Mouse (Mus musculus) testis, postnatal 14 days (tissue): Measurements from ENCODE around the gene Grk4.

ENCODE experiments used
- DNase-seq: peaks from one replicate; pipeline ENCODE4 v3.0.0; 2021; ENCODE audit warnings: low spot score

Grk4 gene

GRCm38 (mm10) chr5:34659686-34660590 is at the start of gene Grk4, which contains the start of gene Nop14:
Grk4 (plus strand) TSS chr5:34660379.
Nop14 (minus strand) TSS chr5:34660148.
- DNase-seq, result peak; percentile 99

DNA sequence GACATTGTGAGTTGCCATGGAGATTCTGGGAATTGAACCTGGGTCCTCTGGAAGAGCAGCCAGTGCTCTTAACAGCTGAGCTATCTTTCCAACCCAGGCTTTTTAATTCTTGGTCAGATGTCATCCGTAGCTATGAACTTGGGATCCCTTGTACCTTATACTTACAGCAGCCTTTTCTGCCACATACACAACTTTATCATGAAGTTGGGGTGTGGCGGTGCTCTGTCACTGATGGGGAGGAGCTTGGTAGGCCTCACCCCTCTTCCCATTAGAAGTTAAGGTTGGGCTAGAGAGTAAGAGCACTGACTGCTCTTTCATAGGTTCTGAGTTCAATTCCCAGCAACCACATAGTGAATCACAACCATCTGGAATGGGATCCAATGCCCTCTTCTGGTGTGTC is 27.2 kb upstream of the Grk4 start:
- DNase-seq, result no peak

GRCm38 (mm10) chr5:34633641-34634040 is 26.5 kb upstream of the Grk4 start:
- DNase-seq, result no peak

- DNase-seq, result no peak
These were observed 25.3 kb upstream of the Grk4 start for GRCm38 (mm10) chr5:34634746-34635400.

DNA sequence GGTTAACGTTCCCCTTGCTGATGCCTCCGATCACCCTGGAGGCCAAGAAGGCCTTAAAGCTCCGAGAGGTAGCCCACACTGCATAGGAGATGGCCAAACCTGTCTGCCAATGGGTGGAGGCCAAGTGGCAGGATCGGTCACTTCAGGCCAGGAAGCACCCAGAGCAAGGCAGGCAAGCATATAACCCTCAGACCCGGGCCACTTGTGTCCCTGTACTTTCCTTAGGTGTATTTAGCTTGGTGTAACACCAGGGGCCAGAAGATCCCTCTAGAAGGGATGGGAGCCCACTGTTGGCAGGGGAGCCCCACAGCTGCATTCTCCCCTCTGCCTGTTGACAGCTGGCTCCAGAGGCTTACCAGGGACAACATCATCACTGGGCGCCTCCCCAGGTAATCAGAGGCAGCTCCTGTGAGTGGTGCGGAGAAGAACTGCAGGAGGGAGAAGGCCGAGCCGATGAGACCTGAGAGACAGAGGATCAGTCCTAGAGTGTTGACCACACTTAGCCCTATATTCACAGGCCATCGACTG is 24.4 kb upstream of the Grk4 start:
- DNase-seq, result no peak

DNA sequence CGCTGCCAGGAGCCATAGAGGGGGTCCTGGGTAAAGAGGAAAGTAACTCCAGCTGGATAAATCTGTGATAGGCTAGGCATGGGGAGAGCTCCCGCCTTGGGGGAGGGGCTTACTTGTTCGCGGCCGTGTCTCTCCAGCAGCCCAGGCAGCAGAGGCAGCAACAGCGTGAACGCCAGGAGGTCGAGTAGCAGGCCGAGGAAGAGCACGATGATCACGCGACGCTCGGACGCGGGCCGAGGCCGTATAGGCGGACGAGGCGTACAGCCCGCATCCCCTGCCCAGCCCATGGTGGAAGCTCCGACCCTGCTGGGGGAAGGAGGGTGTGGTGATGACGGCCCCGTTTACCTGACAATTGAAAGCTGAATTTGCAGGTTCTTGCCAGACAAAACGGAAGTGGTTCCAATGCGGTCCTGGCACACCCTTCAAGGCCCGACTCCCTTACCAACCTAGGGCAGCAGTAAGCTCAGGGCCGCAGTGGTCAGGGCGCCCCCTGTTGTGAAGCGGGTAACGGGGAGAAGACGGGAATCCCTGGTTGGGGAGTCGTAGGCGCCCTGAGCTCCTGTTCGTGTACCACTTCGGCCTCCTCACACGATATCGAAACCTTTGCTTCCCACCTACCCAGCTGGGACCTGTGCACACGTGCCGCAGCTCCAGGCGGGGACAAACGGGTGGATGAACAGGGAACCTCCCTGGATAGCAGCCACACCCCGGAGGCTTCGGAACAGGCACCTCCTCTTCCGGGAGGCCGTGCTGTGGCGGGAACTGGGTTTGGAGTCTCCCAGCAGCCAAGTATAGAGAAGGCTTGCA is 23.5 kb upstream of the Grk4 start, which contains the start of gene Mfsd10:
Gene Mfsd10, minus strand, starts transcription at position 732 of the 807 bp plus-strand sequence.
- DNase-seq, result peak; percentile 84

- DNase-seq, result no peak
These were observed 22.5 kb upstream of the Grk4 start for GRCm38 (mm10) chr5:34637591-34638156.

DNA sequence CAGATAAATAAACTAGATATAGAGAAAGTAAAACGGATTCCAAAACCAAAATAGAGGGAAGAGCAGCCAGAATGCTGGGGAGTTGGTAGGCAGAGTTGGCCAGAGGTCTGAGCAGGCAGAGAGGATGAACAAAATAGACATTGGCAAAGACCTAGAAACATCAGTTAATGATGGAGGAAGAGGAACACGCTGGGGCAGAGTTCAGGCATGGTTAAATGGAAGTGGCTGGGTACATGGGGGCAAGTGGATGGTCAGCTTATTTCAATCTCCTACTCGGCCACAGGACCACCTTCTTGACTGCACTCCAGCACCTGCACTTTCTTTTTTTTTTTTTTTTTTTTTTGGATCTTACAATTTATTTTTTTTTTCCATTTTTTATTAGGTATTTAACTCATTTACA is 18.2 kb upstream of the Grk4 start:
- no peak for DNase-seq

DNA sequence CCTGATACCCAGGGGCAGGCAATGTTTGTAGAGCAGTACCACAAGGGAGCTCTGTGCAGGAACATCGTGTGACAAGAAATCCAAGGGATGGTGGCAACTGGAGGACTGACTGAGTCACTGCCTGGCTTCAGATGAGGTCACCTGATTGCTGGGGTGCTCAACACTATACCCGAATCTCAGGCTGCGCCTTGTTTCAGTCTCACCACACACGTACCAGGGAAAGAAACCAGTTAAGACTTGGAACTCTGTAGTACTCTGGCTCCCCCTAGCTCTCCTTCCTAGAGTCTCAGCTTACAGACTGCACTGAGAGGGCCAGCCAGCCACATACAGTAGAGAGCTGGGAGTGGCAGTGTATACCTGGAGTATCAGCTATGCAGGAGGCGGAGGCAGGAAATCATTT is 17.2 kb upstream of the Grk4 start:
- DNase-seq, result no peak

- DNase-seq, result no peak
These were observed 12.6 kb upstream of the Grk4 start for GRCm38 (mm10) chr5:34647581-34647980.

DNA sequence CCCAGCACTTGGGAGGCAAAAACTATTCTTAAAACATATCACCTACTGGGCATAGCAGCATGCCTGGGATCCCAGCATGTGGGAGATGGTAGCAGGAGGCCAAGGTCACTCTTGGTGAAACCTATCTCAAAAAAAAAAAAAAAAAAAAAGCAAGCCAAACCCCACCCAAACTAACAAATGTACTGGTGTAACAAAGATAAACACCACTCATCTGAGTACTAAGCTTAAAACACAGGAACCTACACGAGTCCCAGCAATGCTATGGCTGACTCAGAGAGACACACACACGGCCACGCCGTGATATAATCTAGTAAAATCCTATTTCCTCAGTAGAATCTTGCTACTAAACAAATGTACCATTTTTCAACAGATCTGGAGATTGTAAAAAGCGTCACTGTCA is 7.2 kb upstream of the Grk4 start:
- no peak for DNase-seq

DNA sequence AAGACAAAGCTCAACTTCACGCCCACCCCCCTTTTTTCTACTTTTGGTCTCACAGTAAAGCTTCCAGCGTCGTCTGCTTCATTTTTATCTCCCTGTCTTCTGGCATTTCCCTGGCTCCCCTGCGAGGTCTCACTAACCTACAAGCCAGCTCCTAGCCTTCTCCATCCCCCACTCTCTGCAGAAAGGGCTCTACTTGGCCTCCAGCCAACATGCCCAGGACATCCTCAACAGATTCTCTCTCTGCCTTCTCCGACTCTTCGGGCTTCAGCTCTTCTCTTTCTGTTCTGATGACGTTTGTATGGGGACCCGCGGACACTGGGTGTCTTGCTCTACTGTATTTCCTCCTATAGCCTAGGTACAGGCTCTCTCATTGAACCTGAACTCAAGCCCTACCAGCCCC is 5.3 kb upstream of the Grk4 start:
- no peak for DNase-seq

- no peak for DNase-seq
These were observed 2.6 kb upstream of the Grk4 start for GRCm38 (mm10) chr5:34657556-34657955.

GRCm38 (mm10) chr5:34660591-34661130 is 482 bp downstream of the Grk4 start:
- no peak for DNase-seq

GRCm38 (mm10) chr5:34661909-34662308 is 1.7 kb downstream of the Grk4 start:
- no peak for DNase-seq

DNA sequence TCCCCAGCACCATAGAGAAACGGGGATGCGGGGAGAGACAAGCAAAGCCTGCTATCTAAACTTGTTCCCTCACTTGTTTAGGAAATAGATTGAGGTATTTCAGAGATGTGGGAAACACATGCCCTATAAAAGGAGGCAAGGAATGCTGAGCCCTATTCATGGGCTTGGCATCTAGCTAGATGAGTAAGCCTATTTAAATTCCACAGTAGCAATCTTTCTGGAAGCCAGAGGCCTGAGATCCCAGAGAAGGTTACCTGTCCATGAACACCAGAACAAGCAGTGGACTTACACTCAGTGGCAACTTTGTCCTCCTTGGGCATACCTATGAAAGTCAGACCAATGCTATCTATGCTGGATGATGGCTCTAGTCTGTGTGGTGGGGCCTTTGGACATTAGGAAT is 3.1 kb downstream of the Grk4 start:
- no peak for DNase-seq

- no peak for DNase-seq
These were observed 9.3 kb downstream of the Grk4 start for GRCm38 (mm10) chr5:34669493-34669892.

DNA sequence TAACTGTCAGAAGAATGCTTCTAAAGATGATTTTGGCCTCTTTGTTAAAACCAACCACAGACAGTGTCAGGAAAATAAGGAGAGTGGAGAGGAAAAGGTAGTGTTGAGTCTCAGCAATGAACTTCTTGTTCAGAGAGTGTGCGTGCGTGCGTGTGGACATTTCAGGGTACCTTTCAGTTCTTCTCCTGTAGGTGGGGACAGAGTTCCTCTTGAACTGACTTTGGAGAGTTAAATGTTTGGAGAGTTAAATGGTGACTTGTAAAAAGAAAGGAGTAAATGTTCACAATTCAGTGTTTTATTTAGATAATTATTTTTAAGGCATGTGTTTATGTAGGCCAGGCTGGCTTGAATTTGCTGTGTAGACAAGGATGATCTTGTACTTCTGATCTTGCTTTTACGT is 10.1 kb downstream of the Grk4 start:
- no peak for DNase-seq

- no peak for DNase-seq
These were observed 29.7 kb downstream of the Grk4 start for GRCm38 (mm10) chr5:34689868-34690267.

DNA sequence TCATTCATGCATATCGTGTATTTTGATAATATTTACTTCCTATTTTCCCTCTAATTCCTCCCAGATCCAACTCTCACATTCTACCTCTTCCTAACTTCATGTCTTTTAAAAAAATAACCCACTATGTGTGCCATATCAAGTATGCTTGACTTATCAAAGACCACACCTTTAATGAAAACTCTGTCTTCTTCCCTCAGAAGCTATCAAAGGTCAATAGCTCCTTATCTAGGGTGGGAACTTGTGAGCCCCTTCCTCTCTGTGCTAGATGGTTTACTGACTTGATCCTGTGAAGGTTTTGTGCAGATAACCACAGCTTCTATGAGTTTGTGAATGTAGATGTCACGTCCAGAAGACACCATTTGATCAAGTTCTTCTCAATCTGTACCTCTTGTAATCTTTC is 32.6 kb downstream of the Grk4 start:
- DNase-seq, result no peak

DNA sequence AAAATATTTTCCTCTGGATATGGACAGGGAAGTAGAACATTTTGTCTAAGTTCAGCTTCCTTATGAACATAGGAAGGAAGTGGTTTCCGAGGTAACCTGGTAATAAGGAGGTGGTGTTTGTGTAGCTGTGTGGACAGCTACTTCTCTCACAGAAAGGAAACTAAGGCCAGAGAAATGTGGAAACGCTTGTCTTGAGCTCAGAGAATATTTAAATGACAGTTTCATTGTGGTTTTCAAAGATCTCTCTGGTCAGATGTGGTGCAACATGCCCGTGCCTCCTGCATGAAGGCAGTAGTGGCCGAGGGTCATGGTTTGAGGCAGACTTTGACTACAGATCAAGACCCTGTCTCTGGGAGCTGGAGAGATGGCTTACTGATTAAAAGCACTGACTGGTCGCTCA is 35.3 kb downstream of the Grk4 start:
- no peak for DNase-seq

GRCm38 (mm10) chr5:34708436-34708835 is 48.3 kb downstream of the Grk4 start:
- DNase-seq, result no peak
